Mouse (Mus musculus): Measurements from ENCODE around the gene Six3.

DNA sequence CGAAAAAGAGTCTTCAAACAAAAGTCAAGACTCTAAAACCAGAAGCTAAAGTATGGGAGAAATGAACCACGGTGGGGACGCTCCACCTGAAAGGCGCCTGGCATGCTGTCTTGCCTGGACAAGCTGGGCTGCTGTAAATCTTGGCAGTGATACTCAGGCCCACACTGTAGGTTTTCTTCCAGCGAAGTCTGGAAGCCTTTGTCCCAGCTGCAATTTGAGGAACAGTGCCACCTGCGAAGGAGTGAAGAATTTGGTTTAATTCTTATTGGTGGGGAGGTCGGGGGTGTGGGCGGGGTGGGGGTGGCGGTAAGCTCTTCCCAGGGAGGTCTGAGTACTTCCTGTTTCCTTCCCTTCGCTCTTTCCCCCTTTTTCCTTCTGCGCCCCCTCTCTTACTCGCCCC is 31.9 kb downstream of the Six3 start:
- TF ChIP-seq POLR2A (IDR thresholded peaks at IDR 0.05; ENCODE audit: extremely low read depth, insufficient read depth, low read length) (no peak), CTCF (IDR thresholded peaks at IDR 0.05; ENCODE audit: extremely low read depth, insufficient read depth, low read length) (no peak)
